7 mouse cellular contexts compared by ENCODE assay signal in the genomic region with DNA sequence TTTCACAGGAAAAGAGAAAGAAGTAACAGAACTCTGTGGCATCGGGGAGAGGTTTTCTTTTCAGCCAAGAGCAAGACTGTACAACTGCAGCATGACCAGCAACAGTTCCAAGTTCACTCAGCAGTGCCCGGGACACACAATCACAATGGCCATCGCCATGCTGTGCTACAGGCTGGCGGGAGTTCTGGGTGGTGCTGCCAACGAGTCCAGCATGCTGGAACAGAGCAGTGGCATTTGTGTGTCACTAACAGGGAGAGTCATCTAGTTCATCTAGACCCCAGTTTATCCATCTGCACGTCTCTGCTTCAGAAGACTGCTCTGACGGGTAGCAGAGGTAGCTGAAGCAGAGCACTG.
DNase-seq lines count a peak whose midpoint lies in the region; ATAC-seq lines count a peak whose summit lies in the region.

No protein-coding gene starts in this region.

- no peak overlapping the region for H3K9ac ChIP-seq in limb, embryonic 12.5 days (replicated peaks)

- intact Hi-C loops in gastrocnemius, postnatal 14 days (cut with DNase I; ENCODE audit: low total_unique reads), result no loop called here

- H3K9me3 ChIP-seq in limb, embryonic 12.5 days, result no peaks in the 10 kb centered on the region
- H3K9me3 ChIP-seq in limb, embryonic 10.5 days (replicated peaks), result no peaks in the 10 kb centered on the region

- 0 out of 2 replicates have a peak overlapping the region, but pooled peaks have one; percentile 3 for H3K4me2 ChIP-seq in limb, embryonic 12.5 days

- no peaks in the 10 kb centered on the region for H3K27me3 ChIP-seq in limb, embryonic 12.5 days
- H3K27me3 ChIP-seq in limb, embryonic 10.5 days (ENCODE audit: low read depth, poor library complexity, severe bottlenecking), result no peaks in the 10 kb centered on the region

- 68% methylated on average over 7 of the region's 7 CpGs for WGBS in limb, embryonic 12.5 days
- 69% methylated on average over 7 of the region's 7 CpGs for WGBS in limb, embryonic 10.5 days

- no peak for DNase-seq in limb, embryonic 10.5 days (ENCODE audit: low spot score)
- peak; percentile 81 for DNase-seq in cerebellum, adult 9-10 months
- DNase-seq in gastrocnemius, postnatal 14 days, result peak; percentile 56
- DNase-seq in kidney, postnatal 10 days, result peak; percentile 30
- DNase-seq in embryo, embryonic 10 days (ENCODE audit: low spot score), result no peak

- peaks cover 35% of the 10 kb centered on the region for H3K4me1 ChIP-seq in limb, embryonic 12.5 days (replicated peaks)
- H3K4me1 ChIP-seq in limb, embryonic 10.5 days, result peaks cover 39% of the 10 kb centered on the region

- ATAC-seq in limb, embryonic 12.5 days (ENCODE audit: insufficient number of reproducible peaks, insufficient read depth, low FRiP score, low TSS enrichment, low read depth), result no peak
- ATAC-seq in megakaryocyte-erythroid progenitor cell, adult 5-6 weeks (replicated peaks; ENCODE audit: low FRiP score, low TSS enrichment, poor library complexity, severe bottlenecking), result no peak

- 0 out of 2 replicates have a peak, but pooled peaks cover 6% of the 10 kb centered on the region for H3K36me3 ChIP-seq in limb, embryonic 12.5 days
- no peaks in the 10 kb centered on the region for H3K36me3 ChIP-seq in limb, embryonic 10.5 days

- H3K27ac ChIP-seq in limb, embryonic 12.5 days, result peak overlapping the region; percentile 32
- H3K27ac ChIP-seq in limb, embryonic 10.5 days, result no peak overlapping the region

- no peak overlapping the region for H3K4me3 ChIP-seq in limb, embryonic 12.5 days (replicated peaks)
- no peak overlapping the region for H3K4me3 ChIP-seq in limb, embryonic 10.5 days

Comparison
In these comparisons a context has a peak if more than half of its experiments do, and no peak if none do; other contexts are left out.
1. DNase-seq: peak in cerebellum, adult 9-10 months (single experiment), gastrocnemius, postnatal 14 days (single experiment) and kidney, postnatal 10 days (single experiment); none in limb, embryonic 10.5 days (single experiment) and embryo, embryonic 10 days (single experiment).